Mouse (Mus musculus) hindbrain, postnatal 0 days (tissue): Measurements from ENCODE around the gene Mettl21e. TPM values are rescaled to one million over a fixed set of nuclear protein-coding genes. Genes with fewer than 3 reads are reported as not detected.
A peak's percentile ranks its signal among the peaks of the same experiment; 100 is the strongest.

Experiments
- ATAC-seq: fragments of 200-750 bp; cut with Nextera tagmentation; 2 replicates; pipeline ENCODE4 v1.8.0; 2017; ENCODE audit warnings: mild to moderate bottlenecking, moderate TSS enrichment, moderate library complexity
- DNase-seq: peaks from one replicate; pipeline ENCODE4 v3.0.0-alpha.2; 2015; ENCODE audit warnings: low spot score
- H3K27ac ChIP-seq: fragments of 300-500 bp; sonication (generic); 2 replicates; pipeline ENCODE4 v1.5.1; 2014; ENCODE audit warnings: mild to moderate bottlenecking
- H3K27me3 ChIP-seq: fragments of 300-500 bp; sonication (generic); 2 replicates; pipeline ENCODE4 v1.6.1; 2014; ENCODE audit warnings: low read length, mixed read lengths; ENCODE audit not compliant: insufficient read depth
- H3K36me3 ChIP-seq: fragments of 300-500 bp; sonication (generic); 2 replicates; pipeline ENCODE4 v1.6.1; 2014; ENCODE audit warnings: low read length, mixed read lengths; ENCODE audit not compliant: insufficient read depth
- H3K4me1 ChIP-seq: fragments of 300-500 bp; sonication (generic); 2 replicates; pipeline ENCODE4 v1.6.1; 2014; ENCODE audit warnings: antibody characterized with exemption, low read length, mixed read lengths; ENCODE audit not compliant: insufficient read depth
- H3K4me2 ChIP-seq: fragments of 300-500 bp; sonication (generic); 2 replicates; pipeline ENCODE4 v1.6.1; 2014; ENCODE audit warnings: low read depth, mild to moderate bottlenecking, low read length, moderate library complexity, mixed read lengths
- H3K4me3 ChIP-seq: fragments of 300-500 bp; sonication (generic); 2 replicates; pipeline ENCODE4 v1.5.1; 2014; ENCODE audit warnings: low read length
- H3K9ac ChIP-seq: fragments of 300-500 bp; sonication (generic); replicated peaks from 2 replicates; pipeline ENCODE4 v1.6.1; 2014; ENCODE audit warnings: mild to moderate bottlenecking, low read length, moderate library complexity, mixed read lengths
- H3K9me3 ChIP-seq: fragments of 300-500 bp; sonication (generic); 2 replicates; pipeline ENCODE4 v1.6.1; 2016; ENCODE audit warnings: low read length, mixed read lengths
- CTCF ChIP-seq: IDR thresholded peaks from 2 replicates; pipeline ENCODE4 v1.5.1; 2016; ENCODE audit warnings: antibody characterized with exemption, control low read depth, low read depth
- WGBS: fragments of 180-500 bp; shearing (Covaris S2); extraction: QIAGEN DNeasy Blood & Tissue Kit; methylation state at CpG from one replicate; pipeline ENCODE4 v1.1.7; 2014; 5-methylcytosine and 5-hydroxymethylcytosine counted together
- polyA plus RNA-seq: library from polyadenylated mRNA; unstranded; fragments of >200 nt; fragmentation: Nextera tagmentation; extraction: Ambion mirVana; gene quantifications from 2 replicates; pipeline ENCODE4 v1.2.1, GENCODE M21; 2015
- total RNA-seq: library from RNA; depleted of rRNA; stranded (reverse); fragments of >200 nt; gene quantifications from 2 replicates; pipeline ENCODE4 v1.2.3, GENCODE M21; 2014

Mettl21e gene
- total and polyA plus RNA-seq, 2 experiments from 2014 or later = not detected

DNA sequence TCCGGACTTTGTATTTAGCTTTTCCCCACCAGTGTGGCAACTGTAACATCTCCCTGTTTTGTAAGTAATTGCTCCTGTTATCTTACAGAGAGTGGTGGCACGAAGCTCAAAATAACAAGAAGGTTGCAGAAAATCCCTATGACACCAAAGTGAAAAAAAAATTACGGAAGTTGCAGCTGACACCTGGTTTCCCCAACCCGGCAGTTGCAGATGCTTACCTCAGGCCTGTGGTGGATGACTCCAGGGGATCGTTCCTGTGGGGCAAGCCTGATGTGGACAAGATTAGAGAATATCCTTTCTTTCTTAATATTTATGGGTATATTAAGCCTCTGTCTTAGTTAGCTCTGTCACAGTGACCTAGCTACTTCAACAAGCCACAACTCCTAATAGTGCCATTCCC lies 40.7 kb downstream of the Mettl21e start:
- TF ChIP-seq CTCF = no peak
- Histone ChIP-seq H3K27me3 (no peaks in the 10 kb centered on the region), H3K4me2 (no peak overlapping the region), H3K4me3 (no peak overlapping the region), H3K9me3 (no peaks in the 10 kb centered on the region), H3K27ac (no peak overlapping the region), H3K36me3 (peaks cover 37% of the 10 kb centered on the region), H3K4me1 (no peaks in the 10 kb centered on the region), H3K9ac (no peak overlapping the region)
- ATAC-seq = no peak
- 93% methylated on average over 5 of the region's 5 CpGs for WGBS
- no peak for DNase-seq

DNA sequence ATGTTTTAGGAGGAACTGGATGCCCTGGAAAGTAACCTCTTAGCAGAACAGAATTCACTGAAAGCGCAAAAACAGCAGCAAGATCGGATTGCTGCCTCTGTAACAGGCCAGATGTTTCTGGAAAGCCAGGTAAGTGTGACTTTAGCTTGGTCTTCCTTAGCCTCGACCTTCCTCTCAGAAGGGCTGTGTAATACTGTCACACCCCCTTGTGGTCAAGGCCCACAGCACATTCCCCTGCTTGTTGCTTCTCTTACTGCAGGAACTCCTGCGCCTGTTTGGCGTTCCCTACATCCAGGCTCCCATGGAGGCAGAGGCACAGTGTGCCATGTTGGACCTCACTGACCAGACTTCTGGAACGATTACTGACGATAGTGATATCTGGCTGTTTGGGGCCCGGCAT lies 44.9 kb downstream of the Mettl21e start:
- WGBS = 91% methylated on average over 8 of the region's 8 CpGs
- ATAC-seq (no peak), DNase-seq (no peak)
- H3K9me3 ChIP-seq = no peaks in the 10 kb centered on the region
- no peak overlapping the region for H3K4me3 ChIP-seq
- no peak overlapping the region for H3K4me2 ChIP-seq
- peak; percentile 37; the same call in 1 of the 2 replicates for TF ChIP-seq CTCF
- H3K36me3 ChIP-seq = peaks cover 43% of the 10 kb centered on the region
- H3K27me3 ChIP-seq = no peaks in the 10 kb centered on the region
- H3K27ac ChIP-seq = no peak overlapping the region
- H3K9ac ChIP-seq = no peak overlapping the region
- H3K4me1 ChIP-seq = no peaks in the 10 kb centered on the region

DNA sequence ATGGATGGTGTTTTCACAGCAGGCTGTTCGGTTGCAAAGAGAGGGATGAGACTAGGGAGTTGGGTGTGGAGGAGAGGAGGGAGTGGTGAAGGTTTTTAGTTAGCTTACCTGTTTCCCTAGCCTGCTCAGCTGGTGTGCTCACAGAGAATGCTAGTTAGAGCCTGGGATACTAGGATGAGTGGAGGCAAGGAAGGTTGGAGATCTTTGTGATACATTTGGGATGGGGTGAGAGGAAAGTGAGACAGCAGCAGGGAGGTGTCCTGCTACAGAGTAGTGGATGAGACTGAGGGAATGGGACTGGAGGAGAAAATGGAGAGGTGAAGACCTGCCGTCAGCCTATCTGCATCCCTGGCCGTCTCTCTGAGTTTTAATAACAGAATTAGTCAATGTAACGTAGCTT lies 46.1 kb downstream of the Mettl21e start:
- Histone ChIP-seq H3K4me2 (no peak overlapping the region), H3K4me1 (no peaks in the 10 kb centered on the region), H3K4me3 (no peak overlapping the region), H3K27ac (no peak overlapping the region), H3K9me3 (no peaks in the 10 kb centered on the region), H3K9ac (no peak overlapping the region), H3K27me3 (no peaks in the 10 kb centered on the region), H3K36me3 (peaks cover 45% of the 10 kb centered on the region)
- no peak for TF ChIP-seq CTCF
- no peak for ATAC-seq
- 95% methylated on average over 4 of the region's 4 CpGs for WGBS
- DNase-seq = no peak

DNA sequence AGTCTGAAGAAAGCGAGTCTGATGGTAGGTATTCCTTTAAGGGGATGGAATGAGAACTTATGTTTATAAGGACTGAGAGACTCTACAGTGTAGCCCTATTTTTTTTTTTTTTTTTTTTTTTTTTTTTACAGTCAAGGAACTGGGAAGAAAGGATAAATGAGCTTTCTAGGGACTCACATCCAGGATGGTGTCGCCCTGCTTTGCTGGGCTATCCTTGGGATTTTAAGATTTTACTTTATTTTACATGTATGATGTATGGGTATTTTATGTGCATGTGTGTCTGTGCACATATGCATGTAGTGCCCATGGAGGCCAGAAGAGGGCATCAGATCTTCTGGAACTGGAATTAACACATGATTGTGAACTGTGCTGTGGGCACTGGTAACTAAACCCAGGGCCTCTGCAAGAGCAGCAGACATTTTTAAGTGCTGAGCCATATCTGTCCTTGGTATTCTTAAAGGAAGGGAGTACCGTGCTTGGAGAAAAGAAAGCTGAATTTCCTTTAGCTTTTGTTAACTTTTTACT lies 50.8 kb downstream of the Mettl21e start:
- ATAC-seq (no peak), DNase-seq (no peak)
- H3K4me2 ChIP-seq = no peak overlapping the region
- H3K9me3 ChIP-seq = no peaks in the 10 kb centered on the region
- no peak overlapping the region for H3K27ac ChIP-seq
- 97% methylated on average over 3 of the region's 3 CpGs for WGBS
- no peak overlapping the region for H3K4me3 ChIP-seq
- no peaks in the 10 kb centered on the region for H3K27me3 ChIP-seq
- no peak overlapping the region for H3K9ac ChIP-seq
- peak; percentile 24 for TF ChIP-seq CTCF
- no peaks in the 10 kb centered on the region for H3K4me1 ChIP-seq
- H3K36me3 ChIP-seq = peaks cover 41% of the 10 kb centered on the region

DNA sequence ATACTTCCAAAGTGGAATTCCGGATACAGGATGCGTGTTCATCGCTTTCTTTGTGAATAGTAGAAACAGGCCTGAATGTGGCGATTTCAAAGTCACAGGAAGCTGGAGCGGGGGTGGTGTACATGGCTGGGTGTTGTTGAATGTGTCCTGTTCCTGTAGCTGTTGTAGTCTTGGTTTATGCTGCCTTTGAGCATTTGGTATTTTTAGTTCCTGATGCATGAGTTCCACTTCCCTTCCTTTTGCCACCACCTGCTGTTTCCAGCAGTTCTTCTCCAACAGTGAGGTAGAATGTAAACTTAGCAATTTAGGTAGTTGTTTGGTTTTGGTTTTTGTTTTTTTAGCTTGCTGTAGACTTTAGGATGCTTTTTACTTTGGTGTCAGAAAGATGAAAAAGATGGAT lies 56.4 kb downstream of the Mettl21e start:
- Histone ChIP-seq H3K36me3 (peaks cover 61% of the 10 kb centered on the region), H3K4me2 (no peak overlapping the region), H3K4me1 (no peaks in the 10 kb centered on the region), H3K9me3 (no peaks in the 10 kb centered on the region), H3K4me3 (no peak overlapping the region), H3K27ac (no peak overlapping the region), H3K27me3 (no peaks in the 10 kb centered on the region), H3K9ac (no peak overlapping the region)
- no peak for DNase-seq
- no peak for ATAC-seq
- WGBS = 97% methylated on average over 5 of the region's 5 CpGs
- no peak for TF ChIP-seq CTCF

DNA sequence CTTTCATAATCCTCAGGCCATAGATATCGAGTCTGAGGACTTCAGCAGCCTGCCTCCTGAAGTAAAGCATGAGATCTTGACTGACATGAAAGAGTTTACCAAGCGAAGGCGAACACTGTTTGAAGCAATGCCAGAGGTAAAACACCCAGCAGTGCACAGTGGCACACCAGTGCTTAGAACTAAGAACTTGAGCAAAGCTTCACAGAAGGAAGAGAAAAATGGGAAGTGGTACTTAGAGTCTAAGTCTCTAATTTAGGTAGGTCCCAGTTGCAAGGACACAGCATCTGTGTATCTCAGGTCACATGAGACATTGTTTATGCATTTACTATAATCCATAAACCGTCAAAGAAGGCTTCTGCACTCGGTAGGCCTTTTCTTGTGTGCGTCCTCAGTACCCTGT lies 56.9 kb downstream of the Mettl21e start:
- H3K36me3 ChIP-seq = peaks cover 56% of the 10 kb centered on the region
- no peak overlapping the region for H3K4me2 ChIP-seq
- DNase-seq = no peak
- no peaks in the 10 kb centered on the region for H3K4me1 ChIP-seq
- H3K9ac ChIP-seq = no peak overlapping the region
- no peak overlapping the region for H3K4me3 ChIP-seq
- 92% methylated on average over 6 of the region's 6 CpGs for WGBS
- no peak for TF ChIP-seq CTCF
- ATAC-seq = no peak
- H3K27me3 ChIP-seq = no peaks in the 10 kb centered on the region
- no peak overlapping the region for H3K27ac ChIP-seq
- no peaks in the 10 kb centered on the region for H3K9me3 ChIP-seq

DNA sequence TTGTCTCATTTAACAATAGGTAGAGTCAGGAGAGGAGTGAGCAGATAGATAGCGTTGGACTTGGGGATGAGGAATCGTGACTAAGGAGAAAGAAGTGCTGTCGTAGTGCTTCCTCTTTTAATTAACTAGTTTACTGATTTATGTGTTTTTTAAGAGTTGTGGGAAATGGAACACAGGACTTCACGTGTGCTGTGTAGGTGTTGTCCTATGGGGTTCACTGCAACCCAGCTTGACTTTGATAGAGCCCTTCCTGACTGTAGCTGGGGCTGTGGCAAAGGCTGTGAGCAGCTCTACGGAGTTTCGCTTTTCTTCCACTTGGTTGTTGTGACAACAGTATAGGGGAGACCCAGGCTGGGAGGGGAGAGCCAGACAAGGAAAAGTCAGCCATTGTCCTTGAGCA lies 60.4 kb downstream of the Mettl21e start:
- 82% methylated on average over 6 of the region's 6 CpGs for WGBS
- Histone ChIP-seq H3K27me3 (no peaks in the 10 kb centered on the region), H3K27ac (no peak overlapping the region), H3K9me3 (no peaks in the 10 kb centered on the region), H3K36me3 (peaks cover 45% of the 10 kb centered on the region), H3K9ac (no peak overlapping the region), H3K4me3 (no peak overlapping the region), H3K4me1 (no peaks in the 10 kb centered on the region), H3K4me2 (no peak overlapping the region)
- ATAC-seq = no peak
- DNase-seq = no peak
- TF ChIP-seq CTCF = no peak
